Mouse (Mus musculus) CH12.LX (cell line): Measurements from ENCODE around the gene Chd1l. TPM values are rescaled to one million over a fixed set of nuclear protein-coding genes. Genes with fewer than 3 reads are reported as not detected.

Source experiments
- DNase-seq: peaks from one replicate; pipeline ENCODE4 v3.0.0-alpha.2; 2013; ENCODE audit errors: extremely low read depth
- H3K27ac ChIP-seq: 2 replicates; pipeline ENCODE4 v1.5.1; 2012; ENCODE audit warnings: low read depth, mild to moderate bottlenecking, control low read depth, moderate library complexity; ENCODE audit not compliant: insufficient read depth
- H3K27me3 ChIP-seq: replicated peaks from 2 replicates; pipeline ENCODE3; 2012; ENCODE audit warnings: inconsistent platforms
- H3K36me3 ChIP-seq, 2 experiments: replicated peaks in 1 of 2; 2 replicates each; pipeline versions ENCODE3 to v1.6.1; 2012; ENCODE audit warnings: inconsistent platforms in 1 of 2, low read length in 1 of 2, mild to moderate bottlenecking in 1 of 2, mixed read lengths in 1 of 2, moderate library complexity in 1 of 2; ENCODE audit not compliant: control insufficient read depth in 1 of 2, insufficient read depth in 1 of 2
- H3K4me1 ChIP-seq, 2 experiments: 2 replicates each; pipeline ENCODE4 v1.6.1; 2012; ENCODE audit warnings: inconsistent platforms in 1 of 2, moderate library complexity in 1 of 2; ENCODE audit not compliant: insufficient read depth in 2 of 2, control insufficient read depth in 1 of 2
- H3K4me2 ChIP-seq: 2 replicates; pipeline ENCODE4 v1.6.1; 2012; ENCODE audit warnings: low read depth, mild to moderate bottlenecking, control low read depth; ENCODE audit not compliant: poor library complexity, insufficient read depth, severe bottlenecking
- H3K4me3 ChIP-seq, 3 experiments: fragments of 150-350 bp in 1 of 3; sonication (generic) in 1 of 3; replicated peaks in 1 of 3; 2 replicates each; pipeline versions ENCODE3 to v1.5.1; 2011 to 2012; ENCODE audit warnings: low read depth in 2 of 3, low read length in 2 of 3, mild to moderate bottlenecking in 2 of 3, moderate library complexity in 2 of 3, control low read depth in 1 of 3, improper control_type of control experiment in 1 of 3, inconsistent platforms in 1 of 3, mixed read lengths in 1 of 3; ENCODE audit not compliant: poor library complexity in 1 of 3
- H3K79me2 ChIP-seq: replicated peaks from 2 replicates; pipeline ENCODE4 v1.6.1; 2012; ENCODE audit warnings: mild to moderate bottlenecking, moderate library complexity; ENCODE audit not compliant: control insufficient read depth, poor library complexity, insufficient read depth, severe bottlenecking; ENCODE audit errors: extremely low read depth
- H3K9ac ChIP-seq: 2 replicates; pipeline ENCODE4 v1.6.1; 2012; ENCODE audit warnings: low read depth, mild to moderate bottlenecking, control low read depth, moderate library complexity; ENCODE audit not compliant: insufficient read depth
- H3K9me3 ChIP-seq: replicated peaks from 2 replicates; pipeline ENCODE3; 2012; ENCODE audit warnings: low read length, inconsistent platforms, mixed read lengths
- BHLHE40 ChIP-seq: IDR thresholded peaks from 2 replicates; pipeline ENCODE4 v1.6.1; 2011; ENCODE audit warnings: mild to moderate bottlenecking, low read depth, low read length, improper control_type of control experiment
- CHD1 ChIP-seq: IDR thresholded peaks from 2 replicates; pipeline ENCODE4 v1.6.1; 2012; ENCODE audit warnings: low read depth, low read length, improper control_type of control experiment, inconsistent platforms
- CHD2 ChIP-seq: IDR thresholded peaks from 2 replicates; pipeline ENCODE4 v1.6.1; 2011; ENCODE audit warnings: low read length, improper control_type of control experiment
- CTCF ChIP-seq, 2 experiments: IDR thresholded peaks in 1 of 2; conservative IDR thresholded peaks in 1 of 2; 2 replicates each; pipeline ENCODE4 v1.5.1; 2011 to 2012; ENCODE audit warnings: low read depth in 2 of 2, low read length in 2 of 2, improper control_type of control experiment in 1 of 2, inconsistent platforms in 1 of 2, mild to moderate bottlenecking in 1 of 2, moderate library complexity in 1 of 2
- E2F4 ChIP-seq: IDR thresholded peaks from 2 replicates; pipeline ENCODE4 v1.6.1; 2011; ENCODE audit warnings: low read depth, low read length, improper control_type of control experiment; ENCODE audit not compliant: insufficient replicate concordance
- EP300 ChIP-seq: IDR thresholded peaks from 2 replicates; pipeline ENCODE4 v1.6.1; 2011; ENCODE audit warnings: low read length, improper control_type of control experiment
- ETS1 ChIP-seq: conservative IDR thresholded peaks from 2 replicates; pipeline ENCODE4 v1.6.1; 2012; ENCODE audit warnings: low read depth, mild to moderate bottlenecking, inconsistent platforms, low read length, improper control_type of control experiment, moderate library complexity
- HCFC1 ChIP-seq: IDR thresholded peaks from 2 replicates; pipeline ENCODE4 v1.6.1; 2012; ENCODE audit warnings: low read depth, mild to moderate bottlenecking, inconsistent platforms, low read length, improper control_type of control experiment
- JUND ChIP-seq: conservative IDR thresholded peaks from 2 replicates; pipeline ENCODE4 v1.6.1; 2011; ENCODE audit warnings: low read depth, low read length, improper control_type of control experiment
- MYC ChIP-seq: IDR thresholded peaks from 2 replicates; pipeline ENCODE4 v1.6.1; 2011; ENCODE audit warnings: low read depth, mild to moderate bottlenecking, improper control_type of control experiment, low read length
- RAD21 ChIP-seq: IDR thresholded peaks from 2 replicates; pipeline ENCODE4 v1.6.1; 2011; ENCODE audit warnings: low read depth, mild to moderate bottlenecking, low read length, improper control_type of control experiment, moderate library complexity
- SIN3A ChIP-seq: IDR thresholded peaks from 2 replicates; pipeline ENCODE4 v1.6.1; 2012; ENCODE audit warnings: low read length, improper control_type of control experiment, inconsistent platforms
- SMC3 ChIP-seq: IDR thresholded peaks from 2 replicates; pipeline ENCODE4 v1.6.1; 2011; ENCODE audit warnings: low read depth, low read length, improper control_type of control experiment
- UBTF ChIP-seq: IDR thresholded peaks from 2 replicates; pipeline ENCODE4 v1.6.1; 2012; ENCODE audit warnings: low read depth, mild to moderate bottlenecking, inconsistent platforms, low read length, improper control_type of control experiment, moderate library complexity
- ZMIZ1 ChIP-seq: IDR thresholded peaks from 2 replicates; pipeline ENCODE4 v1.6.1; 2012; ENCODE audit warnings: low read depth, mild to moderate bottlenecking, inconsistent platforms, low read length, improper control_type of control experiment
- dilution Hi-C: fragments of 300-500 bp; cut with MboI; formaldehyde crosslinking; loops from 2 replicates; pipeline ENCODE4 v1.14.3; 2020; ENCODE audit warnings: low sequenced_read_pairs; ENCODE audit not compliant: extremely low pct_unique_long_range_greater_than_20kb, extremely low pct_ligation_motif_present
- in situ Hi-C: fragments of 300-500 bp; cut with MboI; formaldehyde crosslinking; loops from 3 replicates; pipeline ENCODE4 v1.14.3; 2019; ENCODE audit warnings: low sequenced_read_pairs, low pct_ligation_motif_present, low pct_unique_long_range_greater_than_20kb, mixed read lengths
- polyA plus RNA-seq: library from polyadenylated mRNA; unstranded; fragments of >175 nt; gene quantifications from 2 replicates; pipeline ENCODE4 v1.2.1, GENCODE M21; 2012; ENCODE audit warnings: low read depth; ENCODE audit not compliant: insufficient read length
- total RNA-seq, 2 experiments: library from RNA; depleted of rRNA; stranded (reverse); fragments of 300-350 nt in 1 of 2; fragments of >200 nt in 1 of 2; gene quantifications; 2 replicates each; pipeline ENCODE4 v1.2.3; 2012 to 2014

Gene Chd1l
- total and polyA plus RNA-seq, 3 experiments, result 24.7 to 29.0 (median 25.2) TPM

GRCm38 (mm10) chr3:97585383-97586160 lies 24.4 kb downstream of the Chd1l start:
- in situ Hi-C loops, result loop anchor here (25.0 kb wide), 1 partner anchor 648 kb away; the partner anchor contains the start of gene Gja8

GRCm38 (mm10) chr3:97573807-97574206 lies 36.2 kb downstream of the Chd1l start:
- Histone ChIP-seq H3K9ac (no peak overlapping the region), H3K27ac (no peak overlapping the region), H3K36me3 (peaks cover 34 to 91% of the 10 kb centered on the region in 2 experiments), H3K4me3 (no peak overlapping the region), H3K27me3 (no peaks in the 10 kb centered on the region), H3K79me2 (no peaks in the 10 kb centered on the region), H3K4me1 (no peaks in the 10 kb centered on the region), H3K4me2 (no peak overlapping the region), H3K9me3 (no peaks in the 10 kb centered on the region)
- in situ Hi-C loops (no loop called here), dilution Hi-C loops (no loop called here)
- TF ChIP-seq CHD1 (no peak), UBTF (no peak), EP300 (no peak), E2F4 (no peak), HCFC1 (no peak), MYC (no peak), ZMIZ1 (no peak), SIN3A (no peak), ETS1 (no peak), BHLHE40 (no peak)
- DNase-seq, result no peak

More at GRCm38 (mm10) chr3:97585383-97586160, 24.4 kb downstream of the Chd1l start:
- Histone ChIP-seq H3K27me3 (no peaks in the 10 kb centered on the region), H3K9me3 (peaks cover 3% of the 10 kb centered on the region), H3K4me1 (no peaks in the 10 kb centered on the region), H3K9ac (no peak overlapping the region), H3K79me2 (no peaks in the 10 kb centered on the region), H3K4me2 (no peak overlapping the region), H3K4me3 (no peak overlapping the region), H3K36me3 (peaks cover 50 to 94% of the 10 kb centered on the region in 2 experiments), H3K27ac (no peak overlapping the region)
- peak; percentile 82 for DNase-seq
- dilution Hi-C loops, result no loop called here
- TF ChIP-seq JUND, result no peak
- peak; percentile 81 for TF ChIP-seq RAD21
- TF ChIP-seq CHD2, result no peak
- TF ChIP-seq CTCF (conservative IDR thresholded peaks at IDR 0.05 in 1 of 2, IDR thresholded peaks at IDR 0.05 in 1 of 2; ENCODE audit: low read depth in 2 of 2, low read length in 2 of 2), result peak; percentile 68 to 83
- peak; percentile 65 for TF ChIP-seq SMC3
